Mouse (Mus musculus) layer of hippocampus, postnatal 14 days (tissue): ENCODE measurements around the gene Alyref. TPM values are rescaled to one million over a fixed set of nuclear protein-coding genes. Genes with fewer than 3 reads are reported as not detected.
"Not testable (repeated sequence)": the region's sequence is repeated elsewhere in the genome, so short reads cannot be mapped to it uniquely, and the experiment has no call there.

Experiments
- DNase-seq, 2 experiments: peaks; one replicate each; pipeline ENCODE4 v3.0.0; 2021 to 2022; ENCODE audit warnings: low spot score in 2 of 2, mixed read lengths in 1 of 2
- total RNA-seq, 2 experiments: library from RNA; stranded (reverse); gene quantifications; 2 replicates each; pipeline ENCODE4 v1.2.3; 2021

Alyref gene
- total RNA-seq, 2 experiments from 2014 or later = 69.3 to 77.0 TPM

DNA sequence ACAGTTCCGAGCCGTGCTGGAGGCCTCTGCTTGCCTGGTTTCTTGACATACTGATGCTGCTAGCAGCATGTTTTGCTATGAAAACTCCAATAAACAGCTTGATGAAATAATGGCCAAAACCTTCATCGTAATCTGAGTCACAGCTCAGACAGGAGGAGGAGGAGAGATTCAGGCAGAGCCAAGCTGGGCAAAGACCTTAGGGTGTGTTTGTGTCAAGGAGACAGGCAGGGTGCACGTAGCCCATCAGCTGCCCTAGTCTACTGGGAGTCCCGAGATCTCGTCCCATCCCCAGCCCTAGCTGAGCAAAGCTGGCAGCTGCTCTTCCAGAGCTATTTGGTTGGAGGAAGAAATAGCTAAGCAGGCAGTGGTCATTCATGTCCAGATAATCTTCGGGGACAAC is 7.5 kb upstream of the Alyref start:
- no peak for DNase-seq

DNA sequence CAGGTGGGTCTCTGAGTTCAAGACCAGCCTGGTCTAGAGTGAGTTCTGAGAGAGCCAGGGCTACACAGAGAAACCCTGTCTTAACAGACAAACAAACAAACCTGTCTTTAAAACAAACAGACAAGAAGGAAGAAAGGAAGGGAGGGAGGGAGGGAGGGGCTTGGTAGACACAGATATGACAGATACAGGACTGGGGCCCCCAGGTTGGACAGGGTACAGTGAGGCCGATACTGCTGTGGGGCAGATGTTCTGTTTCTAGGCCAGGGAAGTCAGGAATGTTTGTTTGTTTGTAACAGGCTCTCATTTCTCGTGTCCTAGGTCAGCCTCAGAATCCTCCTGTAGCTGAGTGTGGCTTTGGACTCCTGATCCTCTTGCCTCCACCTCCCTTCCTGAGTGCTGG is 5.4 kb upstream of the Alyref start:
- DNase-seq = no peak

DNA sequence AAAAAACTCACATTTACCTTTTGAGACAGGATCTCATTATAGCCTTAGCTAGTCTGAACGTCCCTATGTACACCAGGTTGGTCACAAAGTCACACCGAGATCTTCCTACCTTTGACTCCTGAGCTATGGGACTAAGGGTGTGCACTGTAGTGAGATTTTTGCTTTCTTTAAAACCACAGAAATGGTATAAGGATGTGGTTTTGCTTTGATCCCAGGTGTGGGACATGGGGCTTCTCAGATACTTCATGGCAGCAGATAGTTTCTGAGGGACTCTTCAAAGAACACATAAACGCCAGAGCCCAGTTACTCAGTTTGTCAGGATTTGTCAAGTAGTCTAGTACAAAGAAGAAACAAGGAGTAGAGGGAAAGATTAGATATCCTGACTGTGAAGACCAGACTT is 2.6 kb upstream of the Alyref start:
- no peak for DNase-seq

- DNase-seq = no peak
These were observed 905 bp upstream of the Alyref start for GRCm38 (mm10) chr11:120598990-120599549.

GRCm38 (mm10) chr11:120597240-120598235 is 627 bp downstream of the Alyref start:
- DNase-seq = no peak

- DNase-seq = no peak
These were observed 9.6 kb downstream of the Alyref start for GRCm38 (mm10) chr11:120588531-120588930.

DNA sequence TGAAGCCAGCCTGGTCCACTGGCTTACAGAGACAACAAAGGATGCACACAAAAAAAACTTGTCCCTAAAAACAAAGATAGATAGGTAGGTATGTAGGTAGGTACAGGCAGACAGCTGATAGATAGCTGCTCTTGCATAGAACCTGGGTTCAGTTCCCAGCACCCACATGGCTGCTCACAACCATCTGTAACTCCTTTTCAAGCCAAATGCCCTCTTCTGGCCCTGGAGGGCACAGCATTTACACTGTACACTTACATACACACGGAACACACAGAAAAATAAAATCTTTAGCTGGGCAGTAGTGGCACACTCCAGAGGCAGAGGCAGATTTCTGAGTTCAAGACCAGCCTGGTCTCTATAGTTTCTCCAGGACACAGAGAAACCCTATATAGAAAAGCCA is 14.2 kb downstream of the Alyref start:
- no peak for DNase-seq

- DNase-seq = not testable (repeated sequence)
These were observed 15.2 kb downstream of the Alyref start for GRCm38 (mm10) chr11:120582982-120583293.

- no peak for DNase-seq
These were observed 15.7 kb downstream of the Alyref start for GRCm38 (mm10) chr11:120582268-120582981.

GRCm38 (mm10) chr11:120581490-120582267 is 16.5 kb downstream of the Alyref start, which contains the start of gene Arhgdia:
Arhgdia (minus strand) TSS chr11:120581624.
- peak; percentile 90 to 91 for DNase-seq

DNA sequence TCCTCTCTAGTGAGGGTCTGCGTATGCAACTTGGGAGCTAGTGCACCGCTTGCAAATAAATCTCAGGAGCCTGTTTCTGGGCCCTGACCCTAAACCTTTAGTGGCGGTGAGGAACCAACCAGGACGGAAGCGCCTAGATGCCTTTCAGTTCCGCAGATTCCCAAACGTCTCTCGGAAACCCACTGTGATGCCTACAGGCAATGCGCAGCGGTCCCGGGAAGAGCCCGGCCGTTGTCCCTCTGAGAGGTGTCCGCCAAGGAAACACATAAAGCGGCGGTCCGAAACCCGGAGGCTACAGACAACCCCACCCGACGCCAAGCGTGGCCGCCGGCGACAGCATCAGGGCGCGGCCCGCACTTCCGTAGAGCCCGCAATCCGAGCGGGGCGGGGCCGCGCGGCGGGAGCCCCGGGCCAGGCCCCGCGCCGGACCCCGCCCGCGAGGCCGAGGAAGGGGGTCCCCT is 17.3 kb downstream of the Alyref start:
- DNase-seq = peak in 1 of 2 experiments; percentile 45

- DNase-seq = no peak
These were observed 18.0 kb downstream of the Alyref start for GRCm38 (mm10) chr11:120580190-120580589.

GRCm38 (mm10) chr11:120579316-120580107 is 18.7 kb downstream of the Alyref start:
- DNase-seq = peak in 1 of 2 experiments; percentile 70

GRCm38 (mm10) chr11:120578694-120579243 is 19.4 kb downstream of the Alyref start:
- DNase-seq = no peak

- no peak for DNase-seq
These were observed 20.0 kb downstream of the Alyref start for GRCm38 (mm10) chr11:120578024-120578693.

DNA sequence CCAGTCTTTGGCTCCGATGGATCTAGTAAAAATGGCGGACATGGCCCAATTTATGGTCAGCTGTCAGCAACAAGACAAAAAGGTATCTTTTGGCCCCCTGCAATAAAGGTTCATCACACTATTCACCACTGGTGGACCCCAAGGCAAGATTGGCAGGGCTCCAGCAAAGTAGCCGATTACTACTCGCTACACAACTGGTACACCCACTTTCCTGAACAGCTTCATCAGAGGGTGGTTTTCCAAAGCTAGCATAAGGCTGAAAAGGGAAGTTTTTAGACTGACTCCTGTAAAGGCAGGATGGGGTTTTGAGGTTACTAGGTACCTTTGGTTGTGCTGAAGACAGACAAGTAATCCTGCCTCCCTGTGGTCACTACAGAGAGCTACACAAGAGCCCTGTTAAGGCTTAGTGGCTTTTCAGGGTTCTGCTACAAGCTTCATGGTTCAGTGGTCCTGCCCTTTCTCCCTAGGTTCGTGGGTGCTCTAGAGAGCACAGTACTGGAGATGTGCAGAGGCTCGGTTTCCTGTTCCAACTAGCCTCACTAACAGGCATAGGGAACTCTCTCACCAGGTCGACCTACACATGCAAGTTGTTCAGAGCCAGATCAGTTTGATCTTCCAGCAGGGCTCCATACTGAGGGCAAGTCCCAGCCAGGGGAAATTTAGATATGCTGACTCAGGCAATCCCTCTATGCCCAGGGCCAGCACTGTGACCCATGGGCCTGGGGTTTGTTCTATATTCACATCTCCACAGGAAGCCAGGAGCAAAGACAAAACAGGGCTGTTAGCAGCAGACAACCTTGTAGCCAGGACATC is 20.7 kb downstream of the Alyref start:
- DNase-seq = no peak

DNA sequence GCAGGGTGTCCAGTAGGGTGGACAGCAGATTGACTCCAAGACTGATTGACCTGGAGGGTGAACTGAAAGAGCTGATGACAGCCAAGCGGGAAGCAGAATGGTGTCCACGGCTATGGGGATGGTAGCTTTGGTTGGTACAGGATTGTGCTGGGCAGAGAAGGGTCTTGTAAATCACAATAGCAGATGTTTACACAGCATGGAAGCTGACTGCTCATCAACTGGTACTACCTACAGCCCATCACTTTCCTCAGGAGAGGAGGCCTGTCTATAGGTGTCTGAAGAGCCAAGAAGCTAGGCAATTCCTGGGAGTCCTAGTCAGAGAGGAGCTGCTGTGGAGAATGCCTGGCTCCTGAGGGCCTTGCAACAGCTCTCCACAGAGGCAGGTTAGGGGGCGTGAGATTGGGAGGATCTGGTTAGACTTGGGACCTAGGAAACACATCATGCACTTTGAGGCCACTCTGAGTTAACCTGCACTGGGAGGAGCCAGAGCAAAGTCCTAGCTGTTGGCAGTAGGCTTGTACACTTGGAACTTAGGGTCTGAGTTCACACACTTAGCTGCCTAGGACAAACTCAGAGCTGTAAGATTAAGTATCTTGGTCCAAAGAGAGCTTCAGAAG is 21.7 kb downstream of the Alyref start:
- DNase-seq = no peak

- no peak for DNase-seq
These were observed 22.2 kb downstream of the Alyref start for GRCm38 (mm10) chr11:120575940-120576339.
